ENCODE assay signal across 18 mouse cellular contexts in genomic region chr4:117352071-117352470, GRCm38 (mm10).
DNase-seq lines count a peak whose midpoint lies in the region.
"Had no signal": no experiment of that assay in that cellular context is flagged by ENCODE, and none has a peak within 500 bp of the region (broad histone marks: within the 10 kb centered on the region; RNA-seq: fewer than 3 reads in every experiment).

No protein-coding gene starts in this region.

- DNase-seq in adrenal gland, adult 2 months, result peak; percentile 14
- DNase-seq in adrenal gland, adult 18-20 months (ENCODE audit: low spot score in 2 of 2), result no peak
- peak; percentile 34 to 47 for DNase-seq in heart, adult 9 months (ENCODE audit: low spot score in 2 of 2)
- DNase-seq in heart, embryonic 10.5 days (ENCODE audit: low spot score), result no peak
- peak; percentile 47 to 62 for DNase-seq in kidney, postnatal 25 days
- DNase-seq in kidney, adult 18-20 months, result no peak
- no peak for DNase-seq in embryo, embryonic 9.5 days (ENCODE audit: extremely low spot score)
- DNase-seq: cerebellum, adult 11 months; cerebellum, adult 9-11 months; gastrocnemius, postnatal 14 days; liver, postnatal 0 days; lung, postnatal 10 days had no signal

- 74% methylated on average over 5 of the region's 5 CpGs for WGBS in heart, embryonic 10.5 days

- H3K36me3 ChIP-seq in heart, embryonic 10.5 days, result no peaks in the 10 kb centered on the region
- H3K36me3 ChIP-seq: embryonic facial prominence, embryonic 10.5 days; forebrain, embryonic 15.5 days; heart, embryonic 13.5 days; hindbrain, embryonic 15.5 days; stomach, embryonic 15.5 days had no signal

- no peak overlapping the region for H3K27ac ChIP-seq in heart, embryonic 10.5 days
- peak overlapping the region; percentile 98 for H3K27ac ChIP-seq in brown adipose tissue, adult 24 weeks (replicated peaks; ENCODE audit: low read depth, low read length)
- H3K27ac ChIP-seq: embryonic facial prominence, embryonic 10.5 days; forebrain, embryonic 15.5 days; heart, embryonic 13.5 days; hindbrain, embryonic 15.5 days; stomach, embryonic 15.5 days had no signal

- H3K27me3 ChIP-seq in heart, embryonic 10.5 days (ENCODE audit: insufficient read depth, poor library complexity, severe bottlenecking), result peaks cover 51% of the 10 kb centered on the region
- H3K27me3 ChIP-seq: forebrain, embryonic 15.5 days; stomach, embryonic 15.5 days had no signal

- H3K9me3 ChIP-seq in heart, embryonic 10.5 days, result no peaks in the 10 kb centered on the region
- H3K9me3 ChIP-seq: embryonic facial prominence, embryonic 10.5 days; forebrain, embryonic 15.5 days; heart, embryonic 13.5 days; hindbrain, embryonic 15.5 days; stomach, embryonic 15.5 days had no signal

- H3K4me1 ChIP-seq in heart, embryonic 10.5 days, result peaks cover 33% of the 10 kb centered on the region
- peaks cover 50% of the 10 kb centered on the region for H3K4me1 ChIP-seq in brown adipose tissue, adult 24 weeks (ENCODE audit: control insufficient read depth, insufficient read depth, insufficient read length, low read length)
- H3K4me1 ChIP-seq: forebrain, embryonic 15.5 days had no signal

- no peak overlapping the region for H3K4me3 ChIP-seq in heart, embryonic 10.5 days
- H3K4me3 ChIP-seq in brown adipose tissue, adult 24 weeks (ENCODE audit: insufficient read depth, low read depth, low read length), result peak overlapping the region; percentile 6; the same call in 1 of the 2 replicates
- H3K4me3 ChIP-seq: embryonic facial prominence, embryonic 10.5 days; forebrain, embryonic 15.5 days; heart, embryonic 13.5 days; hindbrain, embryonic 15.5 days; stomach, embryonic 15.5 days had no signal

Comparison
In these comparisons a context has a peak if more than half of its experiments do, and no peak if none do; other contexts are left out.
1. DNase-seq: peak in adrenal gland, adult 2 months (single experiment), heart, adult 9 months (2 of 2) and kidney, postnatal 25 days (2 of 2); none in adrenal gland, adult 18-20 months (0 of 2), heart, embryonic 10.5 days (single experiment), kidney, adult 18-20 months (single experiment) and embryo, embryonic 9.5 days (single experiment).